Mouse (Mus musculus): ENCODE results near the gene Bnip2.

GRCm38 (mm10) chr9:69986063-69986462 is 3.2 kb upstream of the Bnip2 start:
- TF ChIP-seq POLR2A (IDR thresholded peaks at IDR 0.05; ENCODE audit: low read depth, low read length) (no peak), CTCF (IDR thresholded peaks at IDR 0.05; ENCODE audit: extremely low read depth, insufficient read length, insufficient replicate concordance, low read depth, low read length) (no peak)

All from small intestine, adult 2 months (tissue).